Mouse (Mus musculus) spleen, postnatal 10 days (tissue): ENCODE results near the gene 2900026A02Rik.

Experiments used
- DNase-seq, 2 experiments: peaks; one replicate each; pipeline ENCODE4 v3.0.0; 2021 to 2022; ENCODE audit warnings: low spot score in 2 of 2

The 2900026A02Rik gene

GRCm38 (mm10) chr5:113221147-113221865 is at the start of gene 2900026A02Rik:
Gene 2900026A02Rik, minus strand, starts transcription at chr5:113221236.
- DNase-seq = peak; percentile 27 to 71

GRCm38 (mm10) chr5:113270043-113270442 is 49.0 kb upstream of the 2900026A02Rik start:
- DNase-seq = no peak

- no peak for DNase-seq
These were observed 47.2 kb upstream of the 2900026A02Rik start for GRCm38 (mm10) chr5:113268246-113268645.

GRCm38 (mm10) chr5:113265637-113266036 is 44.6 kb upstream of the 2900026A02Rik start:
- DNase-seq = no peak

- no peak for DNase-seq
These were observed 29.8 kb upstream of the 2900026A02Rik start for GRCm38 (mm10) chr5:113250806-113251205.

- DNase-seq = no peak
These were observed 28.4 kb upstream of the 2900026A02Rik start for GRCm38 (mm10) chr5:113249263-113249930.

GRCm38 (mm10) chr5:113230196-113230595 is 9.2 kb upstream of the 2900026A02Rik start:
- no peak for DNase-seq

GRCm38 (mm10) chr5:113226632-113227102 is 5.6 kb upstream of the 2900026A02Rik start, which contains the start of gene Tmem211:
Gene Tmem211, plus strand, starts transcription at chr5:113226909.
- peak; percentile 17 to 62 for DNase-seq

- DNase-seq = no peak
These were observed 4.8 kb upstream of the 2900026A02Rik start for GRCm38 (mm10) chr5:113225686-113226435.

GRCm38 (mm10) chr5:113225271-113225670 is 4.2 kb upstream of the 2900026A02Rik start:
- DNase-seq = no peak

- DNase-seq = no peak
These were observed 2.9 kb upstream of the 2900026A02Rik start for GRCm38 (mm10) chr5:113223888-113224287.

GRCm38 (mm10) chr5:113220383-113221146 is 471 bp downstream of the 2900026A02Rik start:
- DNase-seq = no peak

GRCm38 (mm10) chr5:113219876-113220275 is 1.2 kb downstream of the 2900026A02Rik start:
- no peak for DNase-seq

GRCm38 (mm10) chr5:113219450-113219849 is 1.6 kb downstream of the 2900026A02Rik start:
- no peak for DNase-seq

- no peak for DNase-seq
These were observed 2.3 kb downstream of the 2900026A02Rik start for GRCm38 (mm10) chr5:113218617-113219235.

GRCm38 (mm10) chr5:113217076-113217475 is 4.0 kb downstream of the 2900026A02Rik start:
- DNase-seq = no peak

GRCm38 (mm10) chr5:113216328-113216960 is 4.6 kb downstream of the 2900026A02Rik start:
- no peak for DNase-seq

- no peak for DNase-seq
These were observed 5.4 kb downstream of the 2900026A02Rik start for GRCm38 (mm10) chr5:113215610-113216011.

- no peak for DNase-seq
These were observed 6.6 kb downstream of the 2900026A02Rik start for GRCm38 (mm10) chr5:113214455-113214854.

- no peak for DNase-seq
These were observed 7.0 kb downstream of the 2900026A02Rik start for GRCm38 (mm10) chr5:113214041-113214440.
